Mouse (Mus musculus) ES-Bruce4 (cell line): ENCODE results near the gene Lcmt1.

Experiments
- CTCF ChIP-seq: IDR thresholded peaks from one replicate; pipeline ENCODE4 v1.8.1; 2011; ENCODE audit warnings: low read depth, low read length
- EP300 ChIP-seq: IDR thresholded peaks from 2 replicates; pipeline ENCODE4 v1.6.1; 2011; ENCODE audit warnings: low read depth, low read length; ENCODE audit not compliant: insufficient read depth
- POLR2A ChIP-seq: IDR thresholded peaks from one replicate; pipeline ENCODE4 v1.8.1; 2011; ENCODE audit warnings: low read length; ENCODE audit not compliant: insufficient read depth

DNA sequence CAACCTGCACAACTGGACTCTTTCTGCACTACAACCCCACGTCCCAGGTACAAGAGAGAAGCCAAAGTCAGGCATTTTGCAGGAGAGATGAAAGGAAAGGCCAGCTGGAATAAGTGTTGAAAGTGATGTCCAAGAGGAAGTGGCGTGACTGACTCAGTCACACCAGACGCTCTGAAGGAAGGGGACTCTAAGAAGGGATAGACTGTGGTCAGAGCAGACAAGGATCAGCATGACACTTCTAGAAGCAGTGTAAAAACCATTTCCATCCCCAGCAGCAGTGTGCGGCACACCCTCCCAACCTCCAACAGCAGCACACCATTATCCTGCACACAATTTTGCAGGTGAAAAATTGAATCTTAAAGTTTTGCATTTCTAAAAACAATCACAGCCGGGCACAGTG, 15.2 kb upstream of the Lcmt1 start:
- TF ChIP-seq EP300 = no peak
- no peak for TF ChIP-seq POLR2A
- TF ChIP-seq CTCF = no peak
